Mouse (Mus musculus) stomach, embryonic 14.5 days (tissue): Measurements from ENCODE around the gene Ccdc142. TPM values are rescaled to one million over a fixed set of nuclear protein-coding genes. Genes with fewer than 3 reads are reported as not detected.

Experiments used
- ATAC-seq: fragments of 200-750 bp; cut with Nextera tagmentation; 2 replicates; pipeline ENCODE4 v1.8.0; 2017; ENCODE audit warnings: low read depth, moderate TSS enrichment; ENCODE audit not compliant: insufficient number of reproducible peaks, insufficient read depth, low FRiP score
- H3K27ac ChIP-seq: fragments of 300-500 bp; sonication (generic); 2 replicates; pipeline ENCODE4 v1.5.1; 2014; ENCODE audit warnings: mild to moderate bottlenecking, low read length, moderate library complexity, mixed read lengths
- H3K27me3 ChIP-seq: fragments of 300-500 bp; sonication (generic); 2 replicates; pipeline ENCODE4 v1.6.1; 2014; ENCODE audit warnings: low read length, control low read depth, mixed read lengths; ENCODE audit not compliant: control insufficient read depth, insufficient read depth
- H3K36me3 ChIP-seq: fragments of 300-500 bp; sonication (generic); 2 replicates; pipeline ENCODE4 v1.6.1; 2014; ENCODE audit warnings: mild to moderate bottlenecking, control low read depth, low read length, moderate library complexity, mixed read lengths; ENCODE audit not compliant: control insufficient read depth, insufficient read depth
- H3K4me1 ChIP-seq: fragments of 300-500 bp; sonication (generic); 2 replicates; pipeline ENCODE4 v1.6.1; 2014; ENCODE audit warnings: low read length, control low read depth, mixed read lengths; ENCODE audit not compliant: control insufficient read depth, insufficient read depth
- H3K4me2 ChIP-seq: fragments of 300-500 bp; sonication (generic); replicated peaks from 2 replicates; pipeline ENCODE4 v1.6.1; 2014; ENCODE audit warnings: low read depth, low read length, control low read depth
- H3K4me3 ChIP-seq: fragments of 300-500 bp; sonication (generic); 2 replicates; pipeline ENCODE4 v1.5.1; 2014; ENCODE audit warnings: low read depth, low read length, control low read depth
- H3K9ac ChIP-seq: fragments of 300-500 bp; sonication (generic); replicated peaks from 2 replicates; pipeline ENCODE4 v1.6.1; 2014; ENCODE audit warnings: low read depth, mild to moderate bottlenecking, control low read depth, low read length, moderate library complexity, mixed read lengths
- H3K9me3 ChIP-seq: fragments of 300-500 bp; sonication (generic); 2 replicates; pipeline ENCODE4 v1.6.1; 2016; ENCODE audit warnings: low read depth, low read length, control low read depth; ENCODE audit not compliant: control insufficient read depth
- WGBS: fragments of 180-500 bp; shearing (Covaris S2); extraction: QIAGEN DNeasy Blood & Tissue Kit; methylation state at CpG from one replicate; pipeline ENCODE4 v1.1.7; 2014; 5-methylcytosine and 5-hydroxymethylcytosine counted together
- polyA plus RNA-seq: library from polyadenylated mRNA; unstranded; fragments of >200 nt; fragmentation: Nextera tagmentation; extraction: Ambion mirVana; gene quantifications from 2 replicates; pipeline ENCODE4 v1.2.1, GENCODE M21; 2014

Gene Ccdc142
- polyA plus RNA-seq, 1 experiment from 2014 or later = 3.5 TPM

DNA sequence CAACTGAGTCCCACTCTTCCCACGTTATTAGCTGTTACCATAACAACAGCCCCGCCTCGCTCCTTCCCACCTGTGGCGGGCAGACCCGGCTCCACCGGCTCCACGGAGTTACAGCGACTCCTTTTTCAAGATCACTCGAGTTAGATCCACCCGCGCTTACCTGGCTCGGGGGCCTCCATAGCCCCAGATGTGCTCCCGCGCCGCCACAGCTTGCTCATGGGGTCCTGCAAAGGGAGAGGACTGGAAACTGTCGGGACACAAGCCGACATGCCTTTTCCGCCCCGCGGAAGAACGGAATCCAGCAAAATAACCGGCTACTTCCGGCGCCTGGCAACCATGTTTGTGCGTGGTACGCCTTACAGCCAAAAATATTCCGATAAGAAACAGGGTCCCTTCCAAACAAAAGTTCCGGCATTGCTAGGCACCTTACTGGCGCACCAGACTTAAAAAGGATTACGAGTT, 23.5 kb downstream of the Ccdc142 start:
- H3K9me3 ChIP-seq = no peaks in the 10 kb centered on the region
- peaks cover 26% of the 10 kb centered on the region for H3K4me1 ChIP-seq
- no peaks in the 10 kb centered on the region for H3K36me3 ChIP-seq
- H3K4me3 ChIP-seq = peak overlapping the region; percentile 79
- 0 out of 2 replicates have a peak overlapping the region, but pooled peaks have one; percentile 44 for H3K27ac ChIP-seq
- peak overlapping the region; percentile 63 for H3K9ac ChIP-seq
- no peaks in the 10 kb centered on the region for H3K27me3 ChIP-seq
- WGBS = under 1% methylated on average over 30 of the region's 30 CpGs
- peak; percentile 5; the same call in 1 of the 2 replicates for ATAC-seq
- H3K4me2 ChIP-seq = peak overlapping the region; percentile 92

DNA sequence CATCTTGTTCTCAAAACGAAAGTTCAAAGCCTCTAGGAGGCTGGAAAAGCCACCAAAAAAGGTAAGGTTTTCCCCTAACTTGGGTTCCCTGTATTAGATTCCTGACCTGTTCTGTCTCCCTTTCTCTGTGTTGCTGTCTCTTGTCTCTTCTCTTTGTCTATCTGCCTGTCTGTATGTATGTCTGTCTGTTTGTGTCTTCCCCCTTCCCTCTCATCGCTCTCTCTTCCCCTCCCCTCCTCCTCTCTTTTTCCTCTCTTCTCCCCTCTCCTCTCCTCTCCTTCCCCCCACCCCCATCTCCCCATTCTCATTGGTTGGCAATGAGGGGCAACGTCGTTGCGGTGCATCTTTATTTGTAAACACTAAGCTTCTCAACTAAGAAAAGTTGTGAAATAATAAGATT, 23.9 kb downstream of the Ccdc142 start, which contains the start of gene Ino80b:
Gene Ino80b, minus strand, starts transcription at position 101 of the 400 bp plus-strand sequence.
- Histone ChIP-seq H3K27ac (0 out of 2 replicates have a peak within 1 kb of the TSS, but pooled peaks have one; percentile 44), H3K27me3 (no peaks in the 10 kb centered on the region), H3K4me1 (peaks cover 21% of the 10 kb centered on the region), H3K4me3 (peak within 1 kb of the TSS; percentile 79), H3K9me3 (no peaks in the 10 kb centered on the region), H3K9ac (peak within 1 kb of the TSS; percentile 63), H3K4me2 (peak within 1 kb of the TSS; percentile 92), H3K36me3 (no peaks in the 10 kb centered on the region)
- ATAC-seq = no peak
- 28% methylated on average over 5 of the region's 5 CpGs for WGBS

GRCm38 (mm10) chr6:83127419-83127818, 26.0 kb downstream of the Ccdc142 start:
- H3K4me2 ChIP-seq = no peak overlapping the region
- peaks cover 15% of the 10 kb centered on the region for H3K4me1 ChIP-seq
- WGBS = 92% methylated on average over 5 of the region's 5 CpGs
- no peak overlapping the region for H3K9ac ChIP-seq
- H3K4me3 ChIP-seq = no peak overlapping the region
- no peaks in the 10 kb centered on the region for H3K27me3 ChIP-seq
- H3K27ac ChIP-seq = no peak overlapping the region
- no peak for ATAC-seq
- H3K9me3 ChIP-seq = no peaks in the 10 kb centered on the region
- H3K36me3 ChIP-seq = no peaks in the 10 kb centered on the region

DNA sequence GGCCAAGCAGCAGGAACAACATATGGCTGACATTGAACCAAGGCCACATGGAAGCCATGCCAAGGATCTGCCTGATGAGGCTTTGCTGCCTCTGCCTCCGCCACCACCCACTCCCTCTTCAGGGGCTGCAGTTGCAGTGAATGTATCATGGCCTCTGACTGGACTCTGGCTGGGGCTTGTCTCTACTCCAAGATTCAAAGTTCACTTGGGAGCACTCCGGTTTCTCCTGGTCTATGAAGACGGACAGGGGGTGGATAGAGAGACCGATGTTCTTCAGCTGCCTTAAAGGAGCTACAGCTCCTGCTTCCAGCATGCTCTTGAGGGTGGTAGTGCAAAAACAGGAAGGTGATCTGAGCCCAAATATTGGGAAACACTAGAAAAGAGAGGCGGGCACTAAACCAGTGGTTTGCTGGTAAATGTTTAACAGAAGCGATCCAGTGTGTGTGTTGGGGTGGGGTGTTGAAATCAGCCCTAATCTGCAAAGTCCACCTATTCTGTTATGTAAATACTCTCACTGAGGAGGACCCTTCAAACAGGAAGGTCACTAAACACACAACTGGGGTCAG, 30.2 kb downstream of the Ccdc142 start:
- Histone ChIP-seq H3K9me3 (no peaks in the 10 kb centered on the region), H3K27ac (peak overlapping the region; percentile 68), H3K4me3 (no peak overlapping the region), H3K9ac (no peak overlapping the region), H3K4me1 (peaks cover 16% of the 10 kb centered on the region), H3K4me2 (no peak overlapping the region), H3K36me3 (no peaks in the 10 kb centered on the region), H3K27me3 (no peaks in the 10 kb centered on the region)
- 55% methylated on average over 6 of the region's 6 CpGs for WGBS
- peak; percentile 55; the same call in 1 of the 2 replicates for ATAC-seq

DNA sequence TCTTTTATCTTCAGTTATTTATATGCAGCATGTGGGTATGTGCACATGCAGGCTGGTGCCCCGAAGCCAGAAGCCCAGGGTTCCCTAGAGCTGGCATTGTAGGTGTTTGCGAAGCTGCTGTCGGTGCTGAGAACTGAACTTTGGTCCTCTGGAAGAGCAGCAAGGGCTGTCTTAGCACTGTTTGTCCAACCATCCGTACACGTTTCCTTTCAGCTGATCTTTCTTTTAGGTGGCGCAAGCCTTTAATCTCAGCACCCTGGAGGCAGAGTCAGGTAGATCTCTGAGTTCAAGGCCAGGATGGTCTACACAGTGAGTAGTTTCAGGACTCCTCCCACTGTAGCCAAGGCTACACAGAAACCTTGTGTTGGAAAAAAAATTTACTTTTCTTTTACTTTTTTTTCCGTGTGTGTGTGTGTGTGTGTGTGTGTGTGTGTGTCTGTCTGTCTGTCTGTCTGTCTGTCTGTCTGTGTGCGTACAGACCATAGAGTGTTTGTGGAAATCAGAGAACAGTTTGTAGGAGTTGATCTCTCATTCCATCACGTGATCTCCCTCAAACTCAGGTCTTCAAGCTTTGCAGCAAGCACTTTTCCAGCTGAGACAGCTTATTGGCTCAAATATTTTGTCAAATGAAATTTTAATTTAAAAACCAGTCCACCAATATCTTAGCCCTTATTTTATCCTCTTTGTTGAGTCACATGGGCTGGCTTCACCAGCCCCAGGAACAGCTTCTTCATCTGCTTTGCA, 30.9 kb downstream of the Ccdc142 start:
- H3K4me3 ChIP-seq = no peak overlapping the region
- H3K9me3 ChIP-seq = no peaks in the 10 kb centered on the region
- no peak overlapping the region for H3K4me2 ChIP-seq
- ATAC-seq = no peak
- H3K4me1 ChIP-seq = peaks cover 16% of the 10 kb centered on the region
- H3K9ac ChIP-seq = no peak overlapping the region
- H3K27ac ChIP-seq = peak overlapping the region; percentile 44; the same call in 1 of the 2 replicates
- no peaks in the 10 kb centered on the region for H3K27me3 ChIP-seq
- 75% methylated on average over 9 of the region's 9 CpGs for WGBS
- H3K36me3 ChIP-seq = no peaks in the 10 kb centered on the region

GRCm38 (mm10) chr6:83134226-83134625, 32.8 kb downstream of the Ccdc142 start:
- no peaks in the 10 kb centered on the region for H3K27me3 ChIP-seq
- no peak for ATAC-seq
- H3K9ac ChIP-seq = no peak overlapping the region
- 55% methylated on average over 3 of the region's 3 CpGs for WGBS
- H3K4me2 ChIP-seq = no peak overlapping the region
- H3K4me1 ChIP-seq = peaks cover 23% of the 10 kb centered on the region
- H3K4me3 ChIP-seq = no peak overlapping the region
- H3K36me3 ChIP-seq = no peaks in the 10 kb centered on the region
- H3K27ac ChIP-seq = no peak overlapping the region
- no peaks in the 10 kb centered on the region for H3K9me3 ChIP-seq

DNA sequence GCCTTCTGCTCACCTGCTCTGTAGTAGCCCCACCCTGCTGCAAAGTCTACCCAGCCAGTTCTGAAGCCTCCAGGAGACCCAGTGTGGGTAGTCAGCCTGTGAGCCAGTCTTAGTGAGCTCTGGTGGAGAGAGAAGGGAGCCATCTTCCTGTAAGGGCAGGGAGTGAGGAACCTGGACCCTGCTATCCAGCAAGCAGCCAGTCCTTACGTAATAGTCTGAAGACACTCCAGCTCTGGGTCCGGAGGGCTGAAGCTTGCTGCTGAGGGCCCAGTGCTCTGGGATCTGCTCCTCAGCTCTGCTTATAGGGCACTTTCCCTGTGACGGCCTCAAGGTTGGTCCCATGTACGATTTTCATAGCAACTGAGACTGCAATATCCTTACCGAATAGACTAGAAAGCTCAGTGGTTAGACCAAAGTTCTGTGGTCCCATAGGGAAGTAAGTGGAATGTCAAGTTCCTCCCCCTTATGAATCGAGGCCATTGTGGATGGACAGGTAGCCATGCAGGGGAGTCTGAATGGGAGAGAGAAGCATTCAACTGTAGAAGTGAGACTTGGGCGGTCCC, 33.6 kb downstream of the Ccdc142 start, which contains the start of gene Rtkn:
Gene Rtkn, plus strand, starts transcription at position 513 of the 563 bp plus-strand sequence.
- H3K4me3 ChIP-seq = peak within 1 kb of the TSS; percentile 48
- H3K9ac ChIP-seq = peak within 1 kb of the TSS; percentile 89; the same call in 1 of the 2 replicates
- peaks cover 23% of the 10 kb centered on the region for H3K4me1 ChIP-seq
- H3K4me2 ChIP-seq = peak within 1 kb of the TSS; percentile 74
- H3K27me3 ChIP-seq = no peaks in the 10 kb centered on the region
- H3K27ac ChIP-seq = peak within 1 kb of the TSS; percentile 100
- H3K9me3 ChIP-seq = no peaks in the 10 kb centered on the region
- no peak for ATAC-seq
- no peaks in the 10 kb centered on the region for H3K36me3 ChIP-seq
- WGBS = 65% methylated on average over 7 of the region's 7 CpGs

DNA sequence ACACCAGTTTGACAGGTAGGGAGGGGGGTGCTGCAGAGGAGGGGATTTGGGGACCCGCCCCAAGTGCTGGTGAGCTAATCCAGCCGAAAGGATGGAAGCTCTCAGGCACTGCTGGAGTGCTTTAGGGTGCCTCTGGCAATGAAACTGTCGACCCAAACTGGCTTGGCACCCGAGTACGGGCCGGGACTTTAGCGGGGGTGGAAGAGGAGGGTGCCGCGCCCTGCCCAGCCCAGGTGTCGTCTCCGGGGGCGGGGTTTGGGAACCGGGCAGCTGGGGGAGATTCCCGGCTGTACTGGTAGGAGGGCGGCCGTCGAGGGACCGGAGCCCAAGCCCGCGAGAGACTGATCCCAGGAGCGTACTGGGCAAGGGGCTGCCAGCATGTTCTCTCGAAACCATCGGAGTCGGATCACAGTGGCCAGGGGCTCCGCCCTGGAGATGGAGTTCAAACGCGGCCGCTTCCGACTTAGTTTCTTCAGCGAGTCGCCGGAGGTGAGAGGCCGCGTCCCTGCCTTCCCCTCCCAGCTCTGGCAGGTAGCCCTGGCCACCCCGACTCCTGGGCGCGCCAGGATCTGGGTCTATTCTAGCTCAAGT, 34.3 kb downstream of the Ccdc142 start:
- Histone ChIP-seq H3K4me1 (peaks cover 23% of the 10 kb centered on the region), H3K27ac (peak overlapping the region; percentile 100; the same call in 1 of the 2 replicates), H3K27me3 (no peaks in the 10 kb centered on the region), H3K9ac (peak overlapping the region; percentile 89; the same call in 1 of the 2 replicates), H3K36me3 (no peaks in the 10 kb centered on the region), H3K4me3 (peak overlapping the region; percentile 48), H3K9me3 (no peaks in the 10 kb centered on the region), H3K4me2 (peak overlapping the region; percentile 74)
- ATAC-seq = no peak
- WGBS = 5% methylated on average over 37 of the region's 37 CpGs
